Mouse (Mus musculus): ENCODE measurements at regions not wholly inside any gene's neighbourhood (a gene's known extent, or its start where the extent isn't known, plus 50 kb on each side); places are given as distances from the start of the nearest gene placed in this dataset.

GRCm38 (mm10) chr4:153220485-153220884 lies 262.1 kb downstream of the Ajap1 start:
- no peak overlapping the region for H3K4me2 ChIP-seq (ENCODE audit: low read depth, severe bottlenecking)
- H3K27me3 ChIP-seq (ENCODE audit: control insufficient read depth, insufficient read depth, low read length): no peaks in the 10 kb centered on the region
- no peaks in the 10 kb centered on the region for H3K9me3 ChIP-seq (ENCODE audit: control insufficient read depth, low read length)
- no peaks in the 10 kb centered on the region for H3K36me3 ChIP-seq (ENCODE audit: control insufficient read depth, insufficient read depth, low read length)
- peaks cover 15% of the 10 kb centered on the region for H3K4me1 ChIP-seq (ENCODE audit: control insufficient read depth, insufficient read depth, low read length)
- DNase-seq (ENCODE audit: low spot score) (no peak), ATAC-seq (ENCODE audit: insufficient number of reproducible peaks, low FRiP score, low TSS enrichment, low read depth) (no peak)
- H3K4me3 ChIP-seq (ENCODE audit: low read depth, low read length): no peak overlapping the region
- H3K27ac ChIP-seq (replicated peaks; ENCODE audit: low read depth, low read length): no peak overlapping the region
- H3K9ac ChIP-seq (ENCODE audit: low read length): no peak overlapping the region
- WGBS: 26% methylated on average over 5 of the region's 6 CpGs

GRCm38 (mm10) chr4:153220074-153220473 lies 262.5 kb downstream of the Ajap1 start:
- WGBS: 28% methylated on average over 7 of the region's 7 CpGs
- DNase-seq (ENCODE audit: low spot score) (no peak), ATAC-seq (ENCODE audit: insufficient number of reproducible peaks, low FRiP score, low TSS enrichment, low read depth) (no peak)
- no peaks in the 10 kb centered on the region for H3K27me3 ChIP-seq (ENCODE audit: control insufficient read depth, insufficient read depth, low read length)
- no peaks in the 10 kb centered on the region for H3K36me3 ChIP-seq (ENCODE audit: control insufficient read depth, insufficient read depth, low read length)
- no peak overlapping the region for H3K4me2 ChIP-seq (ENCODE audit: low read depth, severe bottlenecking)
- H3K4me3 ChIP-seq (ENCODE audit: low read depth, low read length): no peak overlapping the region
- H3K4me1 ChIP-seq (ENCODE audit: control insufficient read depth, insufficient read depth, low read length): peaks cover 14% of the 10 kb centered on the region
- H3K27ac ChIP-seq (replicated peaks; ENCODE audit: low read depth, low read length): no peak overlapping the region
- no peak overlapping the region for H3K9ac ChIP-seq (ENCODE audit: low read length)
- no peaks in the 10 kb centered on the region for H3K9me3 ChIP-seq (ENCODE audit: control insufficient read depth, low read length)

- H3K9me3 ChIP-seq (ENCODE audit: control insufficient read depth, low read length): no peaks in the 10 kb centered on the region
- no peaks in the 10 kb centered on the region for H3K36me3 ChIP-seq (ENCODE audit: control insufficient read depth, insufficient read depth, low read length)
- H3K4me3 ChIP-seq (ENCODE audit: low read depth, low read length): no peak overlapping the region
- peaks cover 10% of the 10 kb centered on the region for H3K4me1 ChIP-seq (ENCODE audit: control insufficient read depth, insufficient read depth, low read length)
- 69% methylated on average over 9 of the region's 9 CpGs for WGBS
- no peak overlapping the region for H3K27ac ChIP-seq (replicated peaks; ENCODE audit: low read depth, low read length)
- no peak overlapping the region for H3K4me2 ChIP-seq (ENCODE audit: low read depth, severe bottlenecking)
- DNase-seq (ENCODE audit: low spot score) (no peak), ATAC-seq (ENCODE audit: insufficient number of reproducible peaks, low FRiP score, low TSS enrichment, low read depth) (no peak)
- no peak overlapping the region for H3K9ac ChIP-seq (ENCODE audit: low read length)
- no peaks in the 10 kb centered on the region for H3K27me3 ChIP-seq (ENCODE audit: control insufficient read depth, insufficient read depth, low read length)
These were observed 265.1 kb downstream of the Ajap1 start for GRCm38 (mm10) chr4:153217541-153217980.

- ATAC-seq (ENCODE audit: insufficient number of reproducible peaks, low FRiP score, low TSS enrichment, low read depth) (no peak), DNase-seq (ENCODE audit: low spot score) (no peak)
- H3K4me1 ChIP-seq (ENCODE audit: control insufficient read depth, insufficient read depth, low read length): peaks cover 18% of the 10 kb centered on the region
- H3K4me2 ChIP-seq (ENCODE audit: low read depth, severe bottlenecking): no peak overlapping the region
- H3K27me3 ChIP-seq (ENCODE audit: control insufficient read depth, insufficient read depth, low read length): no peaks in the 10 kb centered on the region
- H3K4me3 ChIP-seq (ENCODE audit: low read depth, low read length): no peak overlapping the region
- H3K9ac ChIP-seq (ENCODE audit: low read length): no peak overlapping the region
- H3K9me3 ChIP-seq (ENCODE audit: control insufficient read depth, low read length): no peaks in the 10 kb centered on the region
- no peak overlapping the region for H3K27ac ChIP-seq (replicated peaks; ENCODE audit: low read depth, low read length)
- no peaks in the 10 kb centered on the region for H3K36me3 ChIP-seq (ENCODE audit: control insufficient read depth, insufficient read depth, low read length)
- 17% methylated on average over 11 of the region's 11 CpGs for WGBS
These were observed 270.5 kb downstream of the Ajap1 start for GRCm38 (mm10) chr4:153212095-153212494.

- Histone ChIP-seq H3K9ac (ENCODE audit: low read length) (no peak overlapping the region), H3K9me3 (ENCODE audit: control insufficient read depth, low read length) (no peaks in the 10 kb centered on the region), H3K36me3 (ENCODE audit: control insufficient read depth, insufficient read depth, low read length) (no peaks in the 10 kb centered on the region), H3K4me3 (ENCODE audit: low read depth, low read length) (no peak overlapping the region), H3K27ac (replicated peaks; ENCODE audit: low read depth, low read length) (no peak overlapping the region), H3K4me1 (ENCODE audit: control insufficient read depth, insufficient read depth, low read length) (peaks cover 23% of the 10 kb centered on the region), H3K27me3 (ENCODE audit: control insufficient read depth, insufficient read depth, low read length) (no peaks in the 10 kb centered on the region), H3K4me2 (ENCODE audit: low read depth, severe bottlenecking) (no peak overlapping the region)
- ATAC-seq (ENCODE audit: insufficient number of reproducible peaks, low FRiP score, low TSS enrichment, low read depth) (no peak), DNase-seq (ENCODE audit: low spot score) (no peak)
- whole genome bisulfite sequencing: 60% methylated on average over 2 of the region's 2 CpGs
These were observed 273.8 kb downstream of the Ajap1 start for GRCm38 (mm10) chr4:153208822-153209221.

GRCm38 (mm10) chr4:153208215-153208614 lies 274.4 kb downstream of the Ajap1 start:
- Histone ChIP-seq H3K36me3 (ENCODE audit: control insufficient read depth, insufficient read depth, low read length) (no peaks in the 10 kb centered on the region), H3K9ac (ENCODE audit: low read length) (no peak overlapping the region), H3K27me3 (ENCODE audit: control insufficient read depth, insufficient read depth, low read length) (no peaks in the 10 kb centered on the region), H3K9me3 (ENCODE audit: control insufficient read depth, low read length) (no peaks in the 10 kb centered on the region), H3K4me3 (ENCODE audit: low read depth, low read length) (no peak overlapping the region), H3K4me2 (ENCODE audit: low read depth, severe bottlenecking) (no peak overlapping the region), H3K27ac (replicated peaks; ENCODE audit: low read depth, low read length) (no peak overlapping the region), H3K4me1 (ENCODE audit: control insufficient read depth, insufficient read depth, low read length) (peaks cover 23% of the 10 kb centered on the region)
- ATAC-seq (ENCODE audit: insufficient number of reproducible peaks, low FRiP score, low TSS enrichment, low read depth) (no peak), DNase-seq (ENCODE audit: low spot score) (no peak)
- 72% methylated on average over 6 of the region's 6 CpGs for WGBS

- no peaks in the 10 kb centered on the region for H3K27me3 ChIP-seq (ENCODE audit: control insufficient read depth, insufficient read depth, low read length)
- H3K9me3 ChIP-seq (ENCODE audit: control insufficient read depth, low read length): no peaks in the 10 kb centered on the region
- H3K27ac ChIP-seq (replicated peaks; ENCODE audit: low read depth, low read length): no peak overlapping the region
- H3K4me1 ChIP-seq (ENCODE audit: control insufficient read depth, insufficient read depth, low read length): peaks cover 23% of the 10 kb centered on the region
- WGBS: 60% methylated on average over 11 of the region's 11 CpGs
- DNase-seq (ENCODE audit: low spot score): no peak
- no peak overlapping the region for H3K4me2 ChIP-seq (ENCODE audit: low read depth, severe bottlenecking)
- no peak overlapping the region for H3K9ac ChIP-seq (ENCODE audit: low read length)
- no peak for ATAC-seq (ENCODE audit: insufficient number of reproducible peaks, low FRiP score, low TSS enrichment, low read depth)
- no peaks in the 10 kb centered on the region for H3K36me3 ChIP-seq (ENCODE audit: control insufficient read depth, insufficient read depth, low read length)
- H3K4me3 ChIP-seq (ENCODE audit: low read depth, low read length): no peak overlapping the region
These were observed 275.0 kb downstream of the Ajap1 start for GRCm38 (mm10) chr4:153207578-153208102.

GRCm38 (mm10) chr4:153206789-153207457 lies 275.7 kb downstream of the Ajap1 start:
- H3K4me1 ChIP-seq (ENCODE audit: control insufficient read depth, insufficient read depth, low read length): peaks cover 22% of the 10 kb centered on the region
- no peak overlapping the region for H3K9ac ChIP-seq (ENCODE audit: low read length)
- H3K36me3 ChIP-seq (ENCODE audit: control insufficient read depth, insufficient read depth, low read length): no peaks in the 10 kb centered on the region
- H3K27me3 ChIP-seq (ENCODE audit: control insufficient read depth, insufficient read depth, low read length): no peaks in the 10 kb centered on the region
- H3K4me2 ChIP-seq (ENCODE audit: low read depth, severe bottlenecking): no peak overlapping the region
- no peak overlapping the region for H3K4me3 ChIP-seq (ENCODE audit: low read depth, low read length)
- H3K9me3 ChIP-seq (ENCODE audit: control insufficient read depth, low read length): no peaks in the 10 kb centered on the region
- 45% methylated on average over 11 of the region's 11 CpGs for WGBS
- ATAC-seq (ENCODE audit: insufficient number of reproducible peaks, low FRiP score, low TSS enrichment, low read depth) (no peak; the same call in 1 of the 2 replicates), DNase-seq (ENCODE audit: low spot score) (no peak)
- H3K27ac ChIP-seq (replicated peaks; ENCODE audit: low read depth, low read length): no peak overlapping the region

- no peak overlapping the region for H3K4me2 ChIP-seq (ENCODE audit: low read depth, severe bottlenecking)
- 37% methylated on average over 7 of the region's 7 CpGs for WGBS
- DNase-seq (ENCODE audit: low spot score): no peak
- H3K4me1 ChIP-seq (ENCODE audit: control insufficient read depth, insufficient read depth, low read length): peaks cover 18% of the 10 kb centered on the region
- H3K9me3 ChIP-seq (ENCODE audit: control insufficient read depth, low read length): no peaks in the 10 kb centered on the region
- ATAC-seq (ENCODE audit: insufficient number of reproducible peaks, low FRiP score, low TSS enrichment, low read depth): no peak
- no peak overlapping the region for H3K27ac ChIP-seq (replicated peaks; ENCODE audit: low read depth, low read length)
- H3K27me3 ChIP-seq (ENCODE audit: control insufficient read depth, insufficient read depth, low read length): no peaks in the 10 kb centered on the region
- no peak overlapping the region for H3K4me3 ChIP-seq (ENCODE audit: low read depth, low read length)
- no peak overlapping the region for H3K9ac ChIP-seq (ENCODE audit: low read length)
- H3K36me3 ChIP-seq (ENCODE audit: control insufficient read depth, insufficient read depth, low read length): no peaks in the 10 kb centered on the region
These were observed 277.8 kb downstream of the Ajap1 start for GRCm38 (mm10) chr4:153204764-153205163.
